Mouse (Mus musculus) embryonic facial prominence, embryonic 12.5 days (tissue): ENCODE results near the gene Ino80b. TPM values are rescaled to one million over a fixed set of nuclear protein-coding genes. Genes with fewer than 3 reads are reported as not detected.

ENCODE experiments used
- ATAC-seq: fragments of 200-750 bp; cut with Nextera tagmentation; 2 replicates; pipeline ENCODE4 v1.8.0; 2017; ENCODE audit not compliant: insufficient number of reproducible peaks, insufficient read depth, low FRiP score, low TSS enrichment
- H3K27ac ChIP-seq: fragments of 300-500 bp; sonication (generic); 2 replicates; pipeline ENCODE4 v1.5.1; 2016; ENCODE audit warnings: mild to moderate bottlenecking
- H3K27me3 ChIP-seq: fragments of 300-500 bp; sonication (generic); 2 replicates; pipeline ENCODE4 v1.6.1; 2016; ENCODE audit warnings: mild to moderate bottlenecking, moderate library complexity
- H3K36me3 ChIP-seq: fragments of 300-500 bp; sonication (generic); 2 replicates; pipeline ENCODE4 v1.6.1; 2016; ENCODE audit warnings: mild to moderate bottlenecking
- H3K4me1 ChIP-seq: fragments of 300-500 bp; sonication (generic); 2 replicates; pipeline ENCODE4 v1.6.1; 2016
- H3K4me2 ChIP-seq: fragments of 300-500 bp; sonication (generic); replicated peaks from 2 replicates; pipeline ENCODE4 v1.6.1; 2016; ENCODE audit warnings: mild to moderate bottlenecking, moderate library complexity
- H3K4me3 ChIP-seq: fragments of 300-500 bp; sonication (generic); 2 replicates; pipeline ENCODE4 v1.5.1; 2016; ENCODE audit warnings: mild to moderate bottlenecking
- H3K9ac ChIP-seq: fragments of 300-500 bp; sonication (generic); 2 replicates; pipeline ENCODE4 v1.6.1; 2016; ENCODE audit warnings: mild to moderate bottlenecking, moderate library complexity
- H3K9me3 ChIP-seq: fragments of 300-500 bp; sonication (generic); 2 replicates; pipeline ENCODE4 v1.6.1; 2016; ENCODE audit warnings: mild to moderate bottlenecking, moderate library complexity
- WGBS: fragments of 180-500 bp; shearing (Covaris S2); methylation state at CpG from one replicate; pipeline ENCODE4 v1.1.7; 2016; 5-methylcytosine and 5-hydroxymethylcytosine counted together
- microRNA counts: library from miRNA; unstranded; fragments of <30 nt; microRNA quantifications from one replicate; lab custom pipeline; 2017
- microRNA-seq: library from miRNA; unstranded; fragments of <30 nt; microRNA quantifications from one replicate; pipeline ENCODE4, GENCODE M21; 2017
- polyA plus RNA-seq: library from polyadenylated mRNA; unstranded; fragments of >200 nt; fragmentation: Nextera tagmentation; extraction: Ambion mirVana; gene quantifications from 2 replicates; pipeline ENCODE4 v1.2.1, GENCODE M21; 2016

The Ino80b gene
- polyA plus RNA-seq, 1 experiment from 2014 or later: 21.4 TPM

- WGBS: under 1% methylated on average over 54 of the region's 54 CpGs
- H3K4me3 ChIP-seq: peak within 1 kb of the TSS; percentile 76
- H3K4me1 ChIP-seq: peaks cover 16% of the 10 kb centered on the region; the same call in 1 of the 2 replicates
- no peaks in the 10 kb centered on the region for H3K9me3 ChIP-seq
- peak within 1 kb of the TSS; percentile 90 for H3K27ac ChIP-seq
- ATAC-seq: peak; percentile 85
- peak within 1 kb of the TSS; percentile 75 for H3K9ac ChIP-seq
- peaks cover 22% of the 10 kb centered on the region for H3K36me3 ChIP-seq
- H3K27me3 ChIP-seq: peaks cover 40% of the 10 kb centered on the region
- H3K4me2 ChIP-seq: peak within 1 kb of the TSS; percentile 92
These were observed 47.5 kb downstream of the Ino80b start, which contains the start of gene Pcgf1 for GRCm38 (mm10) chr6:83077630-83078323. Gene Pcgf1 (plus strand): TSS chr6:83077869.

DNA sequence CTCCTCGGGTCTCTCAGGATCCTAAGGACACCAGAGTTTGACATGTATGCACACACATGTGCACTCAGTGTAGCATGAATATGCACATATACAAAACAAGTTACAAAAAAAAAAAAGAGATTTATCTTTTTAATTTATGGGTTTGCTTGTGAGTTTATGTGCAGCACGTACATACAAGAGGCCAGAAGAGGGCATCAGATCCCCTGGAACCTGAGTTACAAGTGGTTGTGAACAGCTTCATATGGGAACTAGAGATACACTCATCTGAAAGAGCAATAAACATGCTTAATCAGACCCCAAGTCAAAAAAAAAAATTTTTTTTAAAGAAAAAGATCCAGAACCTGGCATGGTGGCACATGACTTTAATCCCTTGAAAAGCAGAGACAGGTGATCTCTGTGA lies 50.3 kb downstream of the Ino80b start:
- H3K27ac ChIP-seq: no peak overlapping the region
- no peak overlapping the region for H3K4me2 ChIP-seq
- 17% methylated on average over 2 of the region's 2 CpGs for WGBS
- H3K27me3 ChIP-seq: peaks cover 58% of the 10 kb centered on the region
- no peaks in the 10 kb centered on the region for H3K9me3 ChIP-seq
- H3K9ac ChIP-seq: no peak overlapping the region
- peaks cover 22% of the 10 kb centered on the region; the same call in 1 of the 2 replicates for H3K4me1 ChIP-seq
- ATAC-seq: no peak
- H3K36me3 ChIP-seq: peaks cover under 1% of the 10 kb centered on the region; the same call in 1 of the 2 replicates
- H3K4me3 ChIP-seq: no peak overlapping the region

MicroRNAs within 50 kb of the gene (microRNA counts, 519-probe panel; counts per million panel counts)
- microRNA mmu-miR-3470a+mmu-miR-3470b (lab: Ali Mortazavi, UCI): 460 counts per million, percentile 65 among the panel's probes with 10 or more counts

Small RNAs within 50 kb of the gene (microRNA-seq; reads per million reads assigned to microRNA genes)
- not detected for gene Mir3470a

Other genes with a start within 250 kb of the Ino80b start
- 7.0 and 7.7 TPM in 2 replicates for gene Sema4f, start 185.7 kb downstream of the Ino80b start, polyA plus RNA-seq
- gene M1ap, start 178.5 kb downstream of the Ino80b start, polyA plus RNA-seq: 0.31 TPM in 2 replicates
- gene Dok1, start 92.0 kb downstream of the Ino80b start, polyA plus RNA-seq: 11.0 and 11.8 TPM in 2 replicates
- 17.9 and 21.9 TPM in 2 replicates for gene Loxl3, start 91.3 kb downstream of the Ino80b start, polyA plus RNA-seq
- gene Aup1, start 70.9 kb downstream of the Ino80b start, polyA plus RNA-seq: 154 and 167 TPM in 2 replicates
- 74.1 and 77.8 TPM in 2 replicates for gene Htra2, start 70.2 kb downstream of the Ino80b start, polyA plus RNA-seq
- 1.5 and 1.6 TPM in 2 replicates for gene Dqx1, start 67.6 kb downstream of the Ino80b start, polyA plus RNA-seq
- gene Tlx2, start 55.1 kb downstream of the Ino80b start, polyA plus RNA-seq: 8.2 and 11.8 TPM in 2 replicates
- 41.0 and 44.4 TPM in 2 replicates for gene Pcgf1, start 47.6 kb downstream of the Ino80b start, polyA plus RNA-seq
- gene Lbx2, start 39.1 kb downstream of the Ino80b start, polyA plus RNA-seq: 0.57 and 1.1 TPM in 2 replicates
- gene Ccdc142, start 23.8 kb downstream of the Ino80b start, polyA plus RNA-seq: 2.9 and 4.1 TPM in 2 replicates
- gene Gm42688, start 23.8 kb downstream of the Ino80b start, polyA plus RNA-seq: 3.5 and 4.2 TPM in 2 replicates
- gene Mrpl53, start 16.4 kb downstream of the Ino80b start, polyA plus RNA-seq: 132 and 139 TPM in 2 replicates
- gene Mogs, start 9.9 kb downstream of the Ino80b start, polyA plus RNA-seq: 54.9 and 55.2 TPM in 2 replicates
- 193 and 204 TPM in 2 replicates for gene Wbp1, start 3.9 kb downstream of the Ino80b start, polyA plus RNA-seq
- 51.3 and 54.6 TPM in 2 replicates for gene Rtkn, start 10.0 kb upstream of the Ino80b start, polyA plus RNA-seq
- 10.0 and 11.3 TPM in 2 replicates for gene Wdr54, start 31.0 kb upstream of the Ino80b start, polyA plus RNA-seq
- 2.8 and 2.9 TPM in 2 replicates for gene 1700003E16Rik, start 31.0 kb upstream of the Ino80b start, polyA plus RNA-seq
- gene Dctn1, start 40.5 kb upstream of the Ino80b start, polyA plus RNA-seq: 121 and 126 TPM in 2 replicates
- 0.62 and 1.1 TPM in 2 replicates for gene Slc4a5, start 94.4 kb upstream of the Ino80b start, polyA plus RNA-seq
- 36.4 and 39.7 TPM in 2 replicates for gene Mthfd2, start 200.5 kb upstream of the Ino80b start, polyA plus RNA-seq
- gene Mob1a, start 200.6 kb upstream of the Ino80b start, polyA plus RNA-seq: 62.8 and 71.0 TPM in 2 replicates
- 117 and 126 TPM in 2 replicates for gene Bola3, start 223.7 kb upstream of the Ino80b start, polyA plus RNA-seq